Mouse (Mus musculus) heart, embryonic 12.5 days (tissue): ENCODE results near the gene Zswim4. TPM values are rescaled to one million over a fixed set of nuclear protein-coding genes. Genes with fewer than 3 reads are reported as not detected.

Experiments
- ATAC-seq: fragments of 200-750 bp; cut with Nextera tagmentation; 2 replicates; pipeline ENCODE4 v1.8.0; 2017; ENCODE audit warnings: moderate TSS enrichment, moderate library complexity; ENCODE audit not compliant: insufficient number of reproducible peaks, low FRiP score
- H3K27ac ChIP-seq: fragments of 300-500 bp; sonication (generic); 2 replicates; pipeline ENCODE4 v1.5.1; 2016; ENCODE audit warnings: mild to moderate bottlenecking, moderate library complexity; ENCODE audit not compliant: poor library complexity, severe bottlenecking
- H3K27me3 ChIP-seq: fragments of 300-500 bp; sonication (generic); replicated peaks from 2 replicates; pipeline ENCODE4 v1.6.1; 2016; ENCODE audit warnings: mild to moderate bottlenecking, moderate library complexity
- H3K36me3 ChIP-seq: fragments of 300-500 bp; sonication (generic); 2 replicates; pipeline ENCODE4 v1.6.1; 2016; ENCODE audit warnings: mild to moderate bottlenecking, moderate library complexity
- H3K4me1 ChIP-seq: fragments of 300-500 bp; sonication (generic); replicated peaks from 2 replicates; pipeline ENCODE4 v1.6.1; 2016; ENCODE audit warnings: mild to moderate bottlenecking
- H3K4me2 ChIP-seq: fragments of 300-500 bp; sonication (generic); 2 replicates; pipeline ENCODE4 v1.6.1; 2016; ENCODE audit warnings: mild to moderate bottlenecking, moderate library complexity
- H3K4me3 ChIP-seq: fragments of 300-500 bp; sonication (generic); 2 replicates; pipeline ENCODE4 v1.5.1; 2016; ENCODE audit warnings: mild to moderate bottlenecking
- H3K9ac ChIP-seq: fragments of 300-500 bp; sonication (generic); 2 replicates; pipeline ENCODE4 v1.6.1; 2016; ENCODE audit warnings: mild to moderate bottlenecking, moderate library complexity
- H3K9me3 ChIP-seq: fragments of 300-500 bp; sonication (generic); replicated peaks from 2 replicates; pipeline ENCODE4 v1.6.1; 2016; ENCODE audit warnings: mild to moderate bottlenecking, moderate library complexity
- WGBS: fragments of 180-500 bp; shearing (Covaris S2); methylation state at CpG from one replicate; pipeline ENCODE4 v1.1.7; 2016; 5-methylcytosine and 5-hydroxymethylcytosine counted together
- polyA plus RNA-seq: library from polyadenylated mRNA; unstranded; fragments of >200 nt; fragmentation: Nextera tagmentation; extraction: Ambion mirVana; gene quantifications from 2 replicates; pipeline ENCODE4 v1.2.1, GENCODE M21; 2016

Gene Zswim4
- polyA plus RNA-seq, 1 experiment from 2014 or later = 12.9 TPM

GRCm38 (mm10) chr8:84205073-84205472 is 31.8 kb downstream of the Zswim4 start:
- Histone ChIP-seq H3K36me3 (peaks cover 52% of the 10 kb centered on the region), H3K9me3 (no peaks in the 10 kb centered on the region), H3K27ac (no peak overlapping the region), H3K4me3 (no peak overlapping the region), H3K4me1 (peaks cover 67% of the 10 kb centered on the region), H3K4me2 (no peak overlapping the region), H3K27me3 (no peaks in the 10 kb centered on the region), H3K9ac (no peak overlapping the region)
- no peak for ATAC-seq
- WGBS = 87% methylated on average over 5 of the region's 5 CpGs

DNA sequence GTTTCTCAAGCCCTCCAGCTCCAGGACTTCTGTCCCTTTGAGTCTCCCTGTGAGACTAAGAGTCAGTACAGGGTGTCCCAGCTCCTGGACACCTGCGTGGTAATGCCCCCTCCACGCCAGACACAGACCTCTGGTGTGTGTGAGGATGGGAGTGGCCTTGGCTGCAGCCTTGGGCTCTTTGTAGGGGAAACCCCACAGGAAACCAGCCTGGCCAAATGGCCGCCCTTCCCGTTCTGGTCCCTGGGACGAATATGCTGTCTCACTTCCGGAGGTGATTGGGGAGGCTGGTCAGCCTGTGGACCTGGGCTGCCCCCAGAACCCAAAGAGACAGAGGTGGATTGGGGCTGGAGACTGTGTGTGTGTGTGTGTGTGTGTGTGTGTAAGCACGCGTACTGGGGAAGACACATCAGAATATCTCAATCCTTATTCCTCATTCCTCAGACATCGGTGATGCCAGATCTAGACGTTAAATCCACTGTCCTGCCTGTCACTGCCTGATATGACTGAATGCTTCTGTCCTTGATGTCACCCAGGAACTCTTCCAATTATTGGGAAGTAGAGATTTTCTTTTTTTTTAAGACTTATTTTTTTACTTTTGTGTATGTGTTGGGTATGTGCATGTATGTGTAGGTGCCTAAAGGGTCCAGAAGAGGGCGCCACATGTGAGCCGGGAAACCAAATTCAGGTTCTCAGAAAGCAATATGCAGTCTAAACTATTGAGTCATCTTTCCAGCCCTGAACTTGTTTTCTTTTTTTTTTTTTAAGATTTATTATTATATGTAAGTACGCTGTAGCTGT is 32.7 kb downstream of the Zswim4 start:
- peak overlapping the region; percentile 96 for H3K4me2 ChIP-seq
- peaks cover 43% of the 10 kb centered on the region for H3K36me3 ChIP-seq
- no peaks in the 10 kb centered on the region for H3K9me3 ChIP-seq
- peak overlapping the region; percentile 93 for H3K27ac ChIP-seq
- H3K4me3 ChIP-seq = peak overlapping the region; percentile 83
- peak; percentile 61 for ATAC-seq
- H3K27me3 ChIP-seq = no peaks in the 10 kb centered on the region
- H3K4me1 ChIP-seq = peaks cover 71% of the 10 kb centered on the region
- H3K9ac ChIP-seq = peak overlapping the region; percentile 94
- 43% methylated on average over 13 of the region's 13 CpGs for WGBS

- peak; percentile 75 for ATAC-seq
- Histone ChIP-seq H3K4me1 (peaks cover 72% of the 10 kb centered on the region), H3K4me3 (peak overlapping the region; percentile 83), H3K27me3 (no peaks in the 10 kb centered on the region), H3K36me3 (peaks cover 33% of the 10 kb centered on the region), H3K4me2 (peak overlapping the region; percentile 96), H3K9me3 (no peaks in the 10 kb centered on the region), H3K9ac (peak overlapping the region; percentile 94), H3K27ac (peak overlapping the region; percentile 93)
- 5% methylated on average over 34 of the region's 34 CpGs for WGBS
These were observed 33.6 kb downstream of the Zswim4 start for GRCm38 (mm10) chr8:84202938-84203917.

GRCm38 (mm10) chr8:84202466-84202865 is 34.4 kb downstream of the Zswim4 start:
- no peaks in the 10 kb centered on the region for H3K9me3 ChIP-seq
- ATAC-seq = no peak
- peak overlapping the region; percentile 93 for H3K27ac ChIP-seq
- peaks cover 29% of the 10 kb centered on the region for H3K36me3 ChIP-seq
- H3K9ac ChIP-seq = peak overlapping the region; percentile 94
- H3K27me3 ChIP-seq = no peaks in the 10 kb centered on the region
- WGBS = 68% methylated on average over 9 of the region's 9 CpGs
- peaks cover 71% of the 10 kb centered on the region for H3K4me1 ChIP-seq
- H3K4me2 ChIP-seq = peak overlapping the region; percentile 96
- peak overlapping the region; percentile 83 for H3K4me3 ChIP-seq

DNA sequence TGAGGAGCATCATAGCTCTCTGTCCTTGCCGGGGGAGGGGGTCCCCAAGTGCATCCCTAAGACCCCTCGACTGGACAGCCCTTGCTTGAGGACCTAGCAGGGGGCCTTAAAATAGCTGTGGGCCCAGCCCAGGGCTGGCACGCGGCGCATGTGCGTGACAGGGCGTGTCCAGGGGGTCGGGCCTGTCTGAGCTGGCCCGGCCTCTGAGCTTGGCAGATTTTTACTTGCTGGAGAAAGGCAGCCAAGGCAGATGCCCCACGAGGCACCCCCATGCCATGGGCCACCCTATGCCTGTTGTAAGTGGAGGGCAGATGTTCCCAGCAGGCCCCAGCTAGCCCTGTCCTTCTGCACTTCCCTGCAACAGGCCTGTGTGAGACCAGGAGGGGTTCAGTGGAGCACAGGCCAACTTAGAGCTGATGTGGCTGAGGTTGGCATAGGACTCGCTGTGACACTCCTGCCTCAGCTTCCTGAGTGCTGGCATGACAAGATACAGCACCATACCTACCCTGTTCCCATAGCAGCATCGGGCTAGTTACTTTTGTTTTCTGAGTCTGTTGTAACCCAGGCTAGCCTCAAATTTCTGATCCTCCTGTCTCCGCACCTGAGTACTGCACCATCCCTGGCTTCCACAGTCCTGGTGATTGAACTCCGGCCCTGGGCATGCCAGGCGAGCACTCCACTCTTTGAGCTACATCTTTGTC is 35.2 kb downstream of the Zswim4 start:
- Histone ChIP-seq H3K36me3 (peaks cover 25% of the 10 kb centered on the region), H3K27me3 (no peaks in the 10 kb centered on the region), H3K9me3 (no peaks in the 10 kb centered on the region), H3K27ac (peak overlapping the region; percentile 93), H3K9ac (peak overlapping the region; percentile 94), H3K4me1 (peaks cover 64% of the 10 kb centered on the region), H3K4me3 (peak overlapping the region; percentile 83), H3K4me2 (peak overlapping the region; percentile 96)
- ATAC-seq = peak; percentile 15; the same call in 1 of the 2 replicates
- 36% methylated on average over 15 of the region's 15 CpGs for WGBS

GRCm38 (mm10) chr8:84200652-84201544 is 36.0 kb downstream of the Zswim4 start:
- peak overlapping the region; percentile 96 for H3K4me2 ChIP-seq
- peak; percentile 62 for ATAC-seq
- WGBS = 4% methylated on average over 53 of the region's 70 CpGs

GRCm38 (mm10) chr8:84200126-84200555 is 36.7 kb downstream of the Zswim4 start:
- H3K4me1 ChIP-seq = peaks cover 62% of the 10 kb centered on the region
- 23% methylated on average over 8 of the region's 8 CpGs for WGBS
- no peak for ATAC-seq

More at GRCm38 (mm10) chr8:84200652-84201544, 36.0 kb downstream of the Zswim4 start:
- Histone ChIP-seq H3K27me3 (no peaks in the 10 kb centered on the region), H3K4me3 (peak overlapping the region; percentile 83), H3K9ac (peak overlapping the region; percentile 94), H3K9me3 (no peaks in the 10 kb centered on the region), H3K36me3 (peaks cover 19% of the 10 kb centered on the region), H3K4me1 (peaks cover 62% of the 10 kb centered on the region), H3K27ac (peak overlapping the region; percentile 93)

GRCm38 (mm10) chr8:84199348-84200125 is 37.3 kb downstream of the Zswim4 start:
- H3K4me2 ChIP-seq = peak overlapping the region; percentile 96
- peak overlapping the region; percentile 93 for H3K27ac ChIP-seq
- ATAC-seq = no peak
- no peaks in the 10 kb centered on the region for H3K9me3 ChIP-seq
- H3K9ac ChIP-seq = peak overlapping the region; percentile 94
- peaks cover 62% of the 10 kb centered on the region for H3K4me1 ChIP-seq
- H3K27me3 ChIP-seq = no peaks in the 10 kb centered on the region
- no peak overlapping the region for H3K4me3 ChIP-seq
- WGBS = 59% methylated on average over 11 of the region's 11 CpGs
- H3K36me3 ChIP-seq = 0 out of 2 replicates have a peak, but pooled peaks cover 6% of the 10 kb centered on the region

More at GRCm38 (mm10) chr8:84200126-84200555, 36.7 kb downstream of the Zswim4 start:
- Histone ChIP-seq H3K36me3 (peaks cover 11% of the 10 kb centered on the region), H3K27me3 (no peaks in the 10 kb centered on the region), H3K9me3 (no peaks in the 10 kb centered on the region), H3K4me3 (peak overlapping the region; percentile 83), H3K4me2 (peak overlapping the region; percentile 96), H3K9ac (peak overlapping the region; percentile 94), H3K27ac (peak overlapping the region; percentile 93)

GRCm38 (mm10) chr8:84198871-84199270 is 38.0 kb downstream of the Zswim4 start:
- Histone ChIP-seq H3K9ac (no peak overlapping the region), H3K27ac (peak overlapping the region; percentile 93), H3K4me3 (no peak overlapping the region), H3K4me2 (peak overlapping the region; percentile 77), H3K36me3 (0 out of 2 replicates have a peak, but pooled peaks cover 6% of the 10 kb centered on the region), H3K9me3 (no peaks in the 10 kb centered on the region), H3K4me1 (peaks cover 56% of the 10 kb centered on the region), H3K27me3 (no peaks in the 10 kb centered on the region)
- WGBS = 33% methylated on average over 4 of the region's 4 CpGs
- no peak for ATAC-seq
